ENCODE assay signal across 33 mouse cellular contexts in the genomic region with DNA sequence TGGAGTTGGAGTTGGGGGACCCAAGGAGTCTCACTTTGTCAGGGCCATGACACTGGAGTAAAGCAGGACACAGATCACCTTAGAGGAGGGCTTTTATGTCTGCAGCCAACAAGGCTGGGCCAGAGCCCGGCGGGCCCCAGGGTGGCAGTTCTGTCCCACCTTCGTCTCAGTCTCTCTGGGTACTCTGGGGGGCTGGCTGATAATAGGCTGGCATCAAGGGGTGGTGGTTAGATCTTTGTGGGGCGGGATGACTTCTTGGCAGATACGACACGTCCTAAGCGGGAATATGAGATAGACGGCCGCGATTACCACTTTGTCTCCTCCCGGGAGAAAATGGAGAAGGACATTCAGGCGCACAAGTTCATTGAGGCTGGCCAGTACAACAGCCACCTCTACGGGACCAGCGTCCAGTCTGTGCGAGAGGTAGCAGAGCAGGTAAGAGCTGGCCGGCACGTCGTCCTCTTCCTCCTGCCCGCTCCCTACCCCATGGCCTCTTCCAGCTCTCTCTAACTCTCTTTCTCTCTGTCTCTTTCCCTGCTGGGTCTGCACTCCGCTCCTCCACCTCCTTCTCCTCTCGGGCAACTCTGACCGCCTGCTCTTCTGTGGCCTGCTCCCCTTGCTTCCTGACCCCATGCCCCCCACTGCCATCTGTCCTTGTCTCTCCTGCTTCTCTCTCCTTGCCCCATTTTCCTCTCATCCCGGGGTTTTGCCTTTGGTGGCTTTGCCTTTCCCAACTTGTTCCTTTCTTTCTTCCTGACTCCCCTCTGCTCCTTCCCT. TPM values are rescaled to one million over a fixed set of nuclear protein-coding genes. Genes with fewer than 3 reads are reported as not detected.
A peak's percentile ranks its signal among the peaks of the same experiment; 100 is the strongest.
DNase-seq lines count a peak whose midpoint lies in the region; ATAC-seq and TF ChIP-seq lines count a peak whose summit lies in the region.
"Had no signal": no experiment of that assay in that cellular context is flagged by ENCODE, and none has a peak within 500 bp of the region (broad histone marks: within the 10 kb centered on the region; RNA-seq: fewer than 3 reads in every experiment).

No protein-coding gene starts in this region.

- DNase-seq in cerebellum, adult 18-20 months, result peak; percentile 14 to 41
- DNase-seq in cerebellum, postnatal 4 days (ENCODE audit: low spot score in 2 of 2), result no peak
- DNase-seq in cerebellum, postnatal 25 days, result peak; percentile 17 to 47
- no peak for DNase-seq in cerebellum, adult 9-10 months
- DNase-seq in layer of hippocampus, adult 2 months (ENCODE audit: low spot score in 2 of 2), result no peak
- no peak for DNase-seq in layer of hippocampus, adult 9-11 months
- no peak for DNase-seq in midbrain, embryonic 14.5 days
- DNase-seq: adrenal gland, postnatal 10 days; adrenal gland, postnatal 36 days; B cell, adult 2 months; cerebellum, adult 11 months; gastrocnemius, postnatal 25 days; heart, adult 2 months; kidney, adult 18-20 months had no signal

- 88% methylated on average over 23 of the region's 23 CpGs for WGBS in midbrain, embryonic 12.5 days
- WGBS in midbrain, embryonic 14.5 days, result 93% methylated on average over 23 of the region's 23 CpGs

- H3K4me1 ChIP-seq in midbrain, embryonic 12.5 days, result no peaks in the 10 kb centered on the region
- H3K4me1 ChIP-seq in midbrain, embryonic 14.5 days (ENCODE audit: control insufficient read depth, insufficient read depth, low read length), result no peaks in the 10 kb centered on the region
- H3K4me1 ChIP-seq: forebrain, embryonic 15.5 days; heart, embryonic 13.5 days; hindbrain, embryonic 13.5 days had no signal

- peak overlapping the region; percentile 59; the same call in 1 of the 2 replicates for H3K27ac ChIP-seq in layer of hippocampus, adult 2 months
- 0 out of 2 replicates have a peak overlapping the region, but pooled peaks have one; percentile 25 for H3K27ac ChIP-seq in midbrain, embryonic 12.5 days (replicated peaks)
- no peak overlapping the region for H3K27ac ChIP-seq in midbrain, embryonic 14.5 days (replicated peaks; ENCODE audit: low read depth, low read length)
- H3K27ac ChIP-seq: embryonic facial prominence, embryonic 13.5 days; forebrain, embryonic 12.5 days; heart, adult 2 months; heart, embryonic 10.5 days; heart, embryonic 13.5 days; hindbrain, embryonic 13.5 days; hindbrain, postnatal 0 days had no signal

- no peaks in the 10 kb centered on the region for H3K9me3 ChIP-seq in midbrain, embryonic 12.5 days
- no peaks in the 10 kb centered on the region for H3K9me3 ChIP-seq in midbrain, embryonic 14.5 days (ENCODE audit: control insufficient read depth, low read length)
- H3K9me3 ChIP-seq: embryonic facial prominence, embryonic 13.5 days; forebrain, embryonic 12.5 days; forebrain, embryonic 15.5 days; G1E; heart, embryonic 10.5 days; heart, embryonic 13.5 days; hindbrain, embryonic 13.5 days had no signal

- no peak overlapping the region for H3K9ac ChIP-seq in midbrain, embryonic 12.5 days (replicated peaks)
- H3K9ac ChIP-seq in midbrain, embryonic 14.5 days (replicated peaks; ENCODE audit: low read length), result no peak overlapping the region
- H3K9ac ChIP-seq: embryonic facial prominence, embryonic 13.5 days; forebrain, embryonic 12.5 days; forebrain, embryonic 15.5 days; heart, embryonic 13.5 days; hindbrain, embryonic 13.5 days had no signal

- H3K36me3 ChIP-seq in midbrain, embryonic 12.5 days, result peaks cover 67% of the 10 kb centered on the region
- peaks cover 75% of the 10 kb centered on the region for H3K36me3 ChIP-seq in midbrain, embryonic 14.5 days (ENCODE audit: control insufficient read depth, insufficient read depth, low read length)
- H3K36me3 ChIP-seq: G1E had no signal

- no peak overlapping the region for H3K4me3 ChIP-seq in layer of hippocampus, adult 2 months
- no peak overlapping the region for H3K4me3 ChIP-seq in midbrain, embryonic 12.5 days
- H3K4me3 ChIP-seq in midbrain, embryonic 14.5 days (replicated peaks; ENCODE audit: low read depth, low read length), result no peak overlapping the region
- H3K4me3 ChIP-seq: embryonic facial prominence, embryonic 13.5 days; erythroblast, embryonic 14.5 days; forebrain, embryonic 12.5 days; forebrain, embryonic 15.5 days; heart, adult 2 months; heart, embryonic 10.5 days; heart, embryonic 13.5 days; hindbrain, embryonic 13.5 days had no signal

- no peak for ATAC-seq in midbrain, embryonic 12.5 days (ENCODE audit: low FRiP score, low read depth)
- no peak for ATAC-seq in midbrain, embryonic 14.5 days (ENCODE audit: low FRiP score, low TSS enrichment)
- ATAC-seq: forebrain, embryonic 15.5 days; hindbrain, postnatal 0 days; inflammation-experienced regulatory T-cells, adult 6 months; intestine, embryonic 16.5 days; Patski had no signal

- no peaks in the 10 kb centered on the region for H3K27me3 ChIP-seq in midbrain, embryonic 12.5 days
- no peaks in the 10 kb centered on the region for H3K27me3 ChIP-seq in midbrain, embryonic 14.5 days (ENCODE audit: control insufficient read depth, insufficient read depth, low read length)
- H3K27me3 ChIP-seq: CH12.LX; embryonic facial prominence, embryonic 13.5 days; forebrain, embryonic 12.5 days; forebrain, embryonic 15.5 days; heart, embryonic 13.5 days; hindbrain, embryonic 13.5 days; Patski had no signal

- no peak for TF ChIP-seq CTCF in layer of hippocampus, adult 2 months (conservative IDR thresholded peaks at IDR 0.05)

- H3K4me2 ChIP-seq in midbrain, embryonic 12.5 days (replicated peaks), result no peak overlapping the region
- H3K4me2 ChIP-seq in midbrain, embryonic 14.5 days (ENCODE audit: low read length), result no peak overlapping the region
- H3K4me2 ChIP-seq: embryonic facial prominence, embryonic 13.5 days; forebrain, embryonic 12.5 days; forebrain, embryonic 15.5 days; heart, embryonic 13.5 days; hindbrain, embryonic 13.5 days had no signal

RNA-seq across cellular contexts. Expression of a gene that starts 11.4 kb away (rescaled TPM):
- total RNA-seq in layer of hippocampus, adult 2 months (2021), result 1 to 10 TPM in 1 of 2 experiments, under 1 TPM in 1; 0.52 to 1.7 TPM
- polyA plus RNA-seq in midbrain, embryonic 12.5 days (2016; fragmentation: Nextera tagmentation; extraction: Ambion mirVana), result 0.33 and 0.89 TPM in 2 replicates
- polyA plus RNA-seq in midbrain, embryonic 14.5 days (2014; fragmentation: Nextera tagmentation; extraction: Ambion mirVana), result 0.26 and 1.4 TPM in 2 replicates
- total RNA-seq: CH12.LX; common myeloid progenitor, adult 5-6 weeks; G1E; gastrocnemius, adult 8-10 months; gastrocnemius, postnatal 25 days; heart, adult 2 months; heart, postnatal 25 days; hematopoietic stem cell, adult 5-6 weeks had no signal
- polyA plus RNA-seq: erythroblast, embryonic 14.5 days; G1E; heart, adult 2 months; heart, embryonic 13.5 days; heart, embryonic 16.5 days; inflammation-experienced regulatory T-cells, adult 6 months; Patski had no signal

RNA-seq across cellular contexts. Expression of a gene that starts 25.8 kb away (rescaled TPM):
- total RNA-seq in layer of hippocampus, adult 2 months (2021), result 100 to 1,000 TPM; 880 to 888 TPM
- 23.9 and 30.2 TPM in 2 replicates for polyA plus RNA-seq in midbrain, embryonic 12.5 days (2016; fragmentation: Nextera tagmentation; extraction: Ambion mirVana)
- 33.1 and 41.0 TPM in 2 replicates for polyA plus RNA-seq in midbrain, embryonic 14.5 days (2014; fragmentation: Nextera tagmentation; extraction: Ambion mirVana)

RNA-seq across cellular contexts. Expression of a gene that starts 27.3 kb away (rescaled TPM):
- total RNA-seq in layer of hippocampus, adult 2 months (2021), result 10 to 100 TPM; 54.9 to 63.7 TPM
- polyA plus RNA-seq in midbrain, embryonic 12.5 days (2016; fragmentation: Nextera tagmentation; extraction: Ambion mirVana), result 50.7 and 57.9 TPM in 2 replicates
- polyA plus RNA-seq in midbrain, embryonic 14.5 days (2014; fragmentation: Nextera tagmentation; extraction: Ambion mirVana), result 43.2 and 49.6 TPM in 2 replicates

RNA-seq across cellular contexts. Expression of a gene that starts 42.1 kb away (rescaled TPM):
- total RNA-seq in layer of hippocampus, adult 2 months (2021), result 10 to 100 TPM; 40.6 to 45.3 TPM
- polyA plus RNA-seq in midbrain, embryonic 12.5 days (2016; fragmentation: Nextera tagmentation; extraction: Ambion mirVana), result 45.3 and 49.2 TPM in 2 replicates
- 22.9 and 23.0 TPM in 2 replicates for polyA plus RNA-seq in midbrain, embryonic 14.5 days (2014; fragmentation: Nextera tagmentation; extraction: Ambion mirVana)

RNA-seq across cellular contexts. Expression of a gene that starts 46.9 kb away (rescaled TPM):
- 10 to 100 TPM; 40.5 to 42.6 TPM for total RNA-seq in layer of hippocampus, adult 2 months (2021)
- 89.4 and 96.5 TPM in 2 replicates for polyA plus RNA-seq in midbrain, embryonic 12.5 days (2016; fragmentation: Nextera tagmentation; extraction: Ambion mirVana)
- 41.3 and 48.9 TPM in 2 replicates for polyA plus RNA-seq in midbrain, embryonic 14.5 days (2014; fragmentation: Nextera tagmentation; extraction: Ambion mirVana)

Comparison
In these comparisons a context has a peak if more than half of its experiments do, and no peak if none do; other contexts are left out.
1. DNase-seq: peak in cerebellum, adult 18-20 months (2 of 2) and cerebellum, postnatal 25 days (2 of 2); none in cerebellum, postnatal 4 days (0 of 2), cerebellum, adult 9-10 months (single experiment), layer of hippocampus, adult 2 months (0 of 2), layer of hippocampus, adult 9-11 months (single experiment) and midbrain, embryonic 14.5 days (single experiment).